Mouse (Mus musculus): Measurements from ENCODE around the gene Abca4.

GRCm38 (mm10) chr3:122140589-122141400, 96.6 kb downstream of the Abca4 start:
- TF ChIP-seq POLR2A (IDR thresholded peaks at IDR 0.05; ENCODE audit: low read depth, low read length) (no peak), CTCF (IDR thresholded peaks at IDR 0.05; ENCODE audit: extremely low read depth, insufficient read depth, insufficient read length, insufficient replicate concordance) (no peak; the same call in 1 of the 2 replicates)

Data from spleen, adult 2 months (tissue).